Mouse (Mus musculus) CH12.LX (cell line): ENCODE measurements around the gene Dtymk. TPM values are rescaled to one million over a fixed set of nuclear protein-coding genes. Genes with fewer than 3 reads are reported as not detected.

Source experiments
- DNase-seq: peaks from one replicate; pipeline ENCODE4 v3.0.0-alpha.2; 2013; ENCODE audit errors: extremely low read depth
- H3K27ac ChIP-seq: 2 replicates; pipeline ENCODE4 v1.5.1; 2012; ENCODE audit warnings: low read depth, mild to moderate bottlenecking, control low read depth, moderate library complexity; ENCODE audit not compliant: insufficient read depth
- H3K27me3 ChIP-seq: replicated peaks from 2 replicates; pipeline ENCODE3; 2012; ENCODE audit warnings: inconsistent platforms
- H3K36me3 ChIP-seq, 2 experiments: replicated peaks in 1 of 2; 2 replicates each; pipeline versions ENCODE3 to v1.6.1; 2012; ENCODE audit warnings: inconsistent platforms in 1 of 2, low read length in 1 of 2, mild to moderate bottlenecking in 1 of 2, mixed read lengths in 1 of 2, moderate library complexity in 1 of 2; ENCODE audit not compliant: control insufficient read depth in 1 of 2, insufficient read depth in 1 of 2
- H3K4me1 ChIP-seq, 2 experiments: 2 replicates each; pipeline ENCODE4 v1.6.1; 2012; ENCODE audit warnings: inconsistent platforms in 1 of 2, moderate library complexity in 1 of 2; ENCODE audit not compliant: insufficient read depth in 2 of 2, control insufficient read depth in 1 of 2
- H3K4me2 ChIP-seq: 2 replicates; pipeline ENCODE4 v1.6.1; 2012; ENCODE audit warnings: low read depth, mild to moderate bottlenecking, control low read depth; ENCODE audit not compliant: poor library complexity, insufficient read depth, severe bottlenecking
- H3K4me3 ChIP-seq, 3 experiments: fragments of 150-350 bp in 1 of 3; sonication (generic) in 1 of 3; replicated peaks in 1 of 3; 2 replicates each; pipeline versions ENCODE3 to v1.5.1; 2011 to 2012; ENCODE audit warnings: low read depth in 2 of 3, low read length in 2 of 3, mild to moderate bottlenecking in 2 of 3, moderate library complexity in 2 of 3, control low read depth in 1 of 3, improper control_type of control experiment in 1 of 3, inconsistent platforms in 1 of 3, mixed read lengths in 1 of 3; ENCODE audit not compliant: poor library complexity in 1 of 3
- H3K79me2 ChIP-seq: replicated peaks from 2 replicates; pipeline ENCODE4 v1.6.1; 2012; ENCODE audit warnings: mild to moderate bottlenecking, moderate library complexity; ENCODE audit not compliant: control insufficient read depth, poor library complexity, insufficient read depth, severe bottlenecking; ENCODE audit errors: extremely low read depth
- H3K9ac ChIP-seq: 2 replicates; pipeline ENCODE4 v1.6.1; 2012; ENCODE audit warnings: low read depth, mild to moderate bottlenecking, control low read depth, moderate library complexity; ENCODE audit not compliant: insufficient read depth
- H3K9me3 ChIP-seq: replicated peaks from 2 replicates; pipeline ENCODE3; 2012; ENCODE audit warnings: low read length, inconsistent platforms, mixed read lengths
- CHD1 ChIP-seq: IDR thresholded peaks from 2 replicates; pipeline ENCODE4 v1.6.1; 2012; ENCODE audit warnings: low read depth, low read length, improper control_type of control experiment, inconsistent platforms
- CHD2 ChIP-seq: IDR thresholded peaks from 2 replicates; pipeline ENCODE4 v1.6.1; 2011; ENCODE audit warnings: low read length, improper control_type of control experiment
- E2F4 ChIP-seq: IDR thresholded peaks from 2 replicates; pipeline ENCODE4 v1.6.1; 2011; ENCODE audit warnings: low read depth, low read length, improper control_type of control experiment; ENCODE audit not compliant: insufficient replicate concordance
- ELF1 ChIP-seq: IDR thresholded peaks from 2 replicates; pipeline ENCODE4 v1.6.1; 2014; ENCODE audit warnings: low read depth, mild to moderate bottlenecking, inconsistent platforms, low read length, improper control_type of control experiment
- EP300 ChIP-seq: IDR thresholded peaks from 2 replicates; pipeline ENCODE4 v1.6.1; 2011; ENCODE audit warnings: low read length, improper control_type of control experiment
- ETS1 ChIP-seq: conservative IDR thresholded peaks from 2 replicates; pipeline ENCODE4 v1.6.1; 2012; ENCODE audit warnings: low read depth, mild to moderate bottlenecking, inconsistent platforms, low read length, improper control_type of control experiment, moderate library complexity
- GABPA ChIP-seq: IDR thresholded peaks from 2 replicates; pipeline ENCODE4 v1.6.1; 2012; ENCODE audit warnings: low read depth, low read length, improper control_type of control experiment, inconsistent platforms; ENCODE audit not compliant: insufficient replicate concordance
- HCFC1 ChIP-seq: IDR thresholded peaks from 2 replicates; pipeline ENCODE4 v1.6.1; 2012; ENCODE audit warnings: low read depth, mild to moderate bottlenecking, inconsistent platforms, low read length, improper control_type of control experiment
- IRF4 ChIP-seq: IDR thresholded peaks from 2 replicates; pipeline ENCODE4 v1.6.1; 2014; ENCODE audit warnings: low read depth, mild to moderate bottlenecking, inconsistent platforms, low read length, improper control_type of control experiment
- JUND ChIP-seq: conservative IDR thresholded peaks from 2 replicates; pipeline ENCODE4 v1.6.1; 2011; ENCODE audit warnings: low read depth, low read length, improper control_type of control experiment
- KAT2A ChIP-seq: IDR thresholded peaks from 2 replicates; pipeline ENCODE4 v1.6.1; 2012; ENCODE audit warnings: low read length, improper control_type of control experiment, inconsistent platforms; ENCODE audit not compliant: insufficient replicate concordance
- MAX ChIP-seq: IDR thresholded peaks from 2 replicates; pipeline ENCODE4 v1.6.1; 2011; ENCODE audit warnings: low read length, improper control_type of control experiment
- MAZ ChIP-seq: IDR thresholded peaks from 2 replicates; pipeline ENCODE4 v1.6.1; 2012; ENCODE audit warnings: low read depth, mild to moderate bottlenecking, inconsistent platforms, low read length, improper control_type of control experiment, moderate library complexity
- MEF2A ChIP-seq: IDR thresholded peaks from 2 replicates; pipeline ENCODE4 v1.6.1; 2014; ENCODE audit warnings: low read depth, mild to moderate bottlenecking, inconsistent platforms, low read length, improper control_type of control experiment, borderline replicate concordance
- MXI1 ChIP-seq: IDR thresholded peaks from 2 replicates; pipeline ENCODE4 v1.6.1; 2011; ENCODE audit warnings: mild to moderate bottlenecking, low read depth, low read length, improper control_type of control experiment
- NELFE ChIP-seq: IDR thresholded peaks from 2 replicates; pipeline ENCODE4 v1.6.1; 2011; ENCODE audit warnings: low read depth, low read length, improper control_type of control experiment
- NRF1 ChIP-seq: IDR thresholded peaks from 2 replicates; pipeline ENCODE4 v1.6.1; 2014; ENCODE audit warnings: low read depth, mild to moderate bottlenecking, inconsistent platforms, low read length, improper control_type of control experiment, moderate library complexity
- PAX5 ChIP-seq: IDR thresholded peaks from 2 replicates; pipeline ENCODE4 v1.6.1; 2012; ENCODE audit warnings: low read length, inconsistent platforms, mixed read lengths
- POLR2A ChIP-seq: IDR thresholded peaks from 2 replicates; pipeline ENCODE4 v1.6.1; 2011; ENCODE audit warnings: low read depth, mild to moderate bottlenecking, improper control_type of control experiment, low read length
- RCOR1 ChIP-seq: conservative IDR thresholded peaks from 2 replicates; pipeline ENCODE4 v1.6.1; 2012; ENCODE audit warnings: low read depth, mild to moderate bottlenecking, inconsistent platforms, low read length, improper control_type of control experiment
- SMC3 ChIP-seq: IDR thresholded peaks from 2 replicates; pipeline ENCODE4 v1.6.1; 2011; ENCODE audit warnings: low read depth, low read length, improper control_type of control experiment
- TBP ChIP-seq: conservative IDR thresholded peaks from 2 replicates; pipeline ENCODE4 v1.6.1; 2011; ENCODE audit warnings: low read depth, low read length, improper control_type of control experiment
- UBTF ChIP-seq: IDR thresholded peaks from 2 replicates; pipeline ENCODE4 v1.6.1; 2012; ENCODE audit warnings: low read depth, mild to moderate bottlenecking, inconsistent platforms, low read length, improper control_type of control experiment, moderate library complexity
- ZKSCAN1 ChIP-seq: IDR thresholded peaks from 2 replicates; pipeline ENCODE4 v1.6.1; 2012; ENCODE audit warnings: low read depth, inconsistent platforms, low read length, improper control_type of control experiment, borderline replicate concordance
- dilution Hi-C: fragments of 300-500 bp; cut with MboI; formaldehyde crosslinking; loops from 2 replicates; pipeline ENCODE4 v1.14.3; 2020; ENCODE audit warnings: low sequenced_read_pairs; ENCODE audit not compliant: extremely low pct_unique_long_range_greater_than_20kb, extremely low pct_ligation_motif_present
- in situ Hi-C: fragments of 300-500 bp; cut with MboI; formaldehyde crosslinking; loops from 3 replicates; pipeline ENCODE4 v1.14.3; 2019; ENCODE audit warnings: low sequenced_read_pairs, low pct_ligation_motif_present, low pct_unique_long_range_greater_than_20kb, mixed read lengths
- polyA plus RNA-seq: library from polyadenylated mRNA; unstranded; fragments of >175 nt; gene quantifications from 2 replicates; pipeline ENCODE4 v1.2.1, GENCODE M21; 2012; ENCODE audit warnings: low read depth; ENCODE audit not compliant: insufficient read length
- total RNA-seq, 2 experiments: library from RNA; depleted of rRNA; stranded (reverse); fragments of 300-350 nt in 1 of 2; fragments of >200 nt in 1 of 2; gene quantifications; 2 replicates each; pipeline ENCODE4 v1.2.3; 2012 to 2014

Gene Dtymk
- total and polyA plus RNA-seq, 3 experiments, result 168 to 286 (median 196) TPM

GRCm38 (mm10) chr1:93835876-93836531 is 34.3 kb upstream of the Dtymk start (continued):
- no peak for TF ChIP-seq HCFC1
- TF ChIP-seq NRF1, result no peak
- no peak for TF ChIP-seq CHD2
- no peak for TF ChIP-seq CHD1
- TF ChIP-seq NELFE, result no peak
- no peak for TF ChIP-seq PAX5
- no peak for TF ChIP-seq MEF2A
- no peak for TF ChIP-seq MAZ
- no peak for TF ChIP-seq SMC3
- peak; percentile 87 for TF ChIP-seq EP300
- no peak for TF ChIP-seq MAX

DNA sequence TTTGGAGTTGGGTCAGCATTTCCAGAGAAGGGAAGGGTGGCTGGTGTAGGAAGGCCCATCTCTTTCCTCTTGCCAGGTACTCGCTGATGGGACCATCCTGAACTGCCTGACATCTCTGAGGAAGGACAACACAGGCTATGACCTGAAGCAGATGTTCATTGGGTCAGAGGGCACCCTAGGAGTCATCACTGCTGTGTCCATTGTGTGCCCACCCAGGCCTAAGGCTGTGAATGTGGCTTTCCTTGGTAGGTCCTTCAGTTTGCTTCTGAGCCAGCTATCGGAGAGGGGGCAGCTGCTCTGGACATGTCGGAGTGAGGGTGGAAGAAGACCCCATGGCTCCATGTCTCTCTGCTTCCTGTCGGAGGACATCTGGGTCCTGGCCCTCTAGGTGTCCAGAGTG is 33.5 kb upstream of the Dtymk start:
- Histone ChIP-seq H3K27ac (no peak overlapping the region), H3K4me3 (no peak overlapping the region), H3K36me3 (peaks cover 16 to 40% of the 10 kb centered on the region in 2 experiments), H3K9ac (no peak overlapping the region), H3K4me1 (peaks cover 0 to 6% of the 10 kb centered on the region in 2 experiments; a peak in 2 of 4 replicates), H3K79me2 (no peaks in the 10 kb centered on the region), H3K9me3 (no peaks in the 10 kb centered on the region), H3K4me2 (peak overlapping the region; percentile 7; the same call in 1 of the 2 replicates), H3K27me3 (no peaks in the 10 kb centered on the region)
- DNase-seq, result no peak
- TF ChIP-seq ELF1, result no peak
- no peak for TF ChIP-seq NRF1
- no peak for TF ChIP-seq JUND
- no peak for TF ChIP-seq MXI1
- no peak for TF ChIP-seq RCOR1
- TF ChIP-seq IRF4, result no peak
- no peak for TF ChIP-seq TBP
- TF ChIP-seq MAZ, result no peak
- no peak for TF ChIP-seq UBTF
- TF ChIP-seq E2F4, result no peak
- no peak for TF ChIP-seq POLR2A
- TF ChIP-seq MAX, result no peak
- TF ChIP-seq ZKSCAN1, result no peak
- no peak for TF ChIP-seq GABPA
- no peak for TF ChIP-seq NELFE
- TF ChIP-seq KAT2A, result no peak
- TF ChIP-seq ETS1, result no peak
- dilution Hi-C loops, result no loop called here
- in situ Hi-C loops, result no loop called here
